Mouse (Mus musculus) stomach, postnatal 0 days (tissue): ENCODE measurements at regions not wholly inside any gene's neighbourhood (a gene's known extent, or its start where the extent isn't known, plus 50 kb on each side); places are given as distances from the start of the nearest gene placed in this dataset.

ENCODE experiments used
- ATAC-seq: fragments of 200-750 bp; cut with Nextera tagmentation; 2 replicates; pipeline ENCODE4 v1.8.0; 2017; ENCODE audit not compliant: low FRiP score, low TSS enrichment
- DNase-seq: peaks from one replicate; pipeline ENCODE4 v3.0.0-alpha.2; 2016; ENCODE audit warnings: low spot score
- H3K27ac ChIP-seq: fragments of 300-500 bp; sonication (generic); replicated peaks from 2 replicates; pipeline ENCODE4 v1.5.1; 2014; ENCODE audit warnings: mild to moderate bottlenecking, control low read depth
- H3K27me3 ChIP-seq: fragments of 300-500 bp; sonication (generic); 2 replicates; pipeline ENCODE4 v1.6.1; 2014; ENCODE audit warnings: low read length; ENCODE audit not compliant: control insufficient read depth, insufficient read depth
- H3K36me3 ChIP-seq: fragments of 300-500 bp; sonication (generic); 2 replicates; pipeline ENCODE4 v1.6.1; 2014; ENCODE audit warnings: low read length, mixed read lengths; ENCODE audit not compliant: control insufficient read depth, insufficient read depth
- H3K4me1 ChIP-seq: fragments of 300-500 bp; sonication (generic); replicated peaks from 2 replicates; pipeline ENCODE4 v1.6.1; 2014; ENCODE audit warnings: antibody characterized with exemption; ENCODE audit not compliant: control insufficient read depth, insufficient read depth
- H3K4me2 ChIP-seq: fragments of 300-500 bp; sonication (generic); replicated peaks from 2 replicates; pipeline ENCODE4 v1.6.1; 2014; ENCODE audit warnings: low read depth, mild to moderate bottlenecking, control low read depth, moderate library complexity
- H3K4me3 ChIP-seq: fragments of 300-500 bp; sonication (generic); 2 replicates; pipeline ENCODE4 v1.5.1; 2014; ENCODE audit warnings: low read depth, low read length, control low read depth
- H3K9ac ChIP-seq: fragments of 300-500 bp; sonication (generic); 2 replicates; pipeline ENCODE4 v1.6.1; 2014; ENCODE audit warnings: mild to moderate bottlenecking, low read length, control low read depth, mixed read lengths
- H3K9me3 ChIP-seq: fragments of 300-500 bp; sonication (generic); 2 replicates; pipeline ENCODE4 v1.6.1; 2016; ENCODE audit warnings: low read length; ENCODE audit not compliant: control insufficient read depth
- CTCF ChIP-seq: IDR thresholded peaks from 2 replicates; pipeline ENCODE4 v1.5.1; 2016; ENCODE audit warnings: antibody characterized with exemption, low read depth, mild to moderate bottlenecking, moderate library complexity
- EP300 ChIP-seq: optimal IDR thresholded peaks from 2 replicates; pipeline ENCODE3; 2016; ENCODE audit warnings: antibody characterized with exemption
- WGBS: fragments of 180-500 bp; shearing (Covaris S2); extraction: QIAGEN DNeasy Blood & Tissue Kit; methylation state at CpG from one replicate; pipeline ENCODE4 v1.1.7; 2014; 5-methylcytosine and 5-hydroxymethylcytosine counted together

DNA sequence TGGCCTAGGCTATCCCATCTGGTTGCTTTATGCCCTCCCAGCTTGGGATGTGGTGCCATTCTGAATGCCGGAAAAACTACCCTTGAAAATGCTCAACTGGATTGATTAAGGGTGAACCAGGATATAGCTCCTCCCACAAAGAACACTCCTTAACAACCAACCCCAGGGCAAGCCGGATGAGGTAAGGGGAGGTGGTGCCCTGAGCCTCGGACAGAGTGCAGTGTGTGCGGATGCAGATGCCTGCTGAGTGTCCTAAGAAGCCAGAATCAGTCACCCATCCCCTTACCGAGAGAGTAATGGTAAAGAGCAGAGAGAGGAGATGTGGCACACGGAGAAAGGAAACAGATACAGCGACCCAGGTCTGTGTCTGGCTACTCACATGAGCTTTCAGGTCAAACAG, 141.3 kb downstream of the Foxo1 start:
- no peak overlapping the region for H3K4me3 ChIP-seq
- no peak for ATAC-seq
- no peak overlapping the region for H3K27ac ChIP-seq
- WGBS: 78% methylated on average over 7 of the region's 7 CpGs
- H3K36me3 ChIP-seq: no peaks in the 10 kb centered on the region
- H3K9ac ChIP-seq: no peak overlapping the region
- H3K9me3 ChIP-seq: no peaks in the 10 kb centered on the region
- H3K4me2 ChIP-seq: no peak overlapping the region
- DNase-seq: no peak
- H3K4me1 ChIP-seq: no peaks in the 10 kb centered on the region; the same call in 1 of the 2 replicates
- no peaks in the 10 kb centered on the region for H3K27me3 ChIP-seq
- TF ChIP-seq EP300: no peak
- no peak for TF ChIP-seq CTCF

- Histone ChIP-seq H3K4me3 (no peak overlapping the region), H3K4me1 (no peaks in the 10 kb centered on the region; the same call in 1 of the 2 replicates), H3K9ac (no peak overlapping the region), H3K4me2 (no peak overlapping the region), H3K27ac (no peak overlapping the region), H3K9me3 (no peaks in the 10 kb centered on the region), H3K27me3 (no peaks in the 10 kb centered on the region), H3K36me3 (no peaks in the 10 kb centered on the region)
- no peak for DNase-seq
- no peak for ATAC-seq
- 54% methylated on average over 5 of the region's 5 CpGs for WGBS
- no peak for TF ChIP-seq EP300
- TF ChIP-seq CTCF: no peak
Observed at GRCm38 (mm10) chr3:52406778-52407318, 138.7 kb downstream of the Foxo1 start.

- WGBS: 31% methylated on average over 4 of the region's 4 CpGs
- no peak for DNase-seq
- H3K9me3 ChIP-seq: no peaks in the 10 kb centered on the region
- H3K4me3 ChIP-seq: no peak overlapping the region
- H3K27ac ChIP-seq: no peak overlapping the region
- no peaks in the 10 kb centered on the region for H3K27me3 ChIP-seq
- TF ChIP-seq EP300: no peak
- TF ChIP-seq CTCF: no peak
- H3K36me3 ChIP-seq: no peaks in the 10 kb centered on the region
- no peak overlapping the region for H3K4me2 ChIP-seq
- no peak overlapping the region for H3K9ac ChIP-seq
- no peak for ATAC-seq
- peaks cover 2% of the 10 kb centered on the region for H3K4me1 ChIP-seq
Observed at GRCm38 (mm10) chr3:52404636-52405035, 136.5 kb downstream of the Foxo1 start.

- ATAC-seq (no peak), DNase-seq (no peak)
- Histone ChIP-seq H3K9me3 (no peaks in the 10 kb centered on the region), H3K4me3 (no peak overlapping the region), H3K4me1 (peaks cover 2% of the 10 kb centered on the region), H3K36me3 (no peaks in the 10 kb centered on the region), H3K4me2 (no peak overlapping the region), H3K27me3 (no peaks in the 10 kb centered on the region), H3K27ac (no peak overlapping the region), H3K9ac (no peak overlapping the region)
- WGBS: 99% methylated on average over 4 of the region's 4 CpGs
- TF ChIP-seq CTCF: no peak
- TF ChIP-seq EP300: no peak
Observed at GRCm38 (mm10) chr3:52403032-52403431, 134.9 kb downstream of the Foxo1 start.
